Mouse (Mus musculus) skeletal muscle tissue, adult 2 months (tissue): ENCODE results near the gene Cep152.

Experiments
- DNase-seq: peaks from one replicate; pipeline ENCODE4 v3.0.0-alpha.2; 2012; ENCODE audit warnings: low read depth, low spot score

Cep152 gene

GRCm38 (mm10) chr2:125626536-125626935, 1.6 kb upstream of the Cep152 start:
- DNase-seq, result no peak

DNA sequence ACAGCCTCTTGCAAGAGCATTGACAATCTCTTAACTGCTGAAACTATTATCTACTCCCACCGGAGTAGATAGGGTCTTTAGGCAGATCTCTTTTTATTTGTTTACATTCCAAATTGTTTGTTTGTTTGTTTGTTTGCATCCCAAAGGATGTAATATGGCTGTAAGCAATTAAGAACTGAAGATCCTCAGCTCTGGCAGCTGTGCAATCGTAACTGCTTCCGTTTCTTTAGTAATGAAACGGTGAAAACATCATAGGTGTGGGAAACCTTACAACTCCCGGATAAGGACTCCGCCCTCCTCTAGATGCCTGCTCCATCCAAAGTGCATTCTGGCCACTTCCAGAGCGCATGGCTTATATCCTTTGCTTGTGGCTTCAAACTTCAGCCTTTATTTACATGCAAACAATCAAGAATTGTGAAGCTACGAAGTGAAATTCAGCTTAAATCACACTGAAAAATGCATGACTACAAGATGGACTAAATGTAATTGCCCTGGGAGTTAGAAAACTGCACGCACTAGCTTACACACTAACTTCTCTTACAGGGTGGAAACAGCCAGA, 707 bp downstream of the Cep152 start:
- DNase-seq, result no peak

DNA sequence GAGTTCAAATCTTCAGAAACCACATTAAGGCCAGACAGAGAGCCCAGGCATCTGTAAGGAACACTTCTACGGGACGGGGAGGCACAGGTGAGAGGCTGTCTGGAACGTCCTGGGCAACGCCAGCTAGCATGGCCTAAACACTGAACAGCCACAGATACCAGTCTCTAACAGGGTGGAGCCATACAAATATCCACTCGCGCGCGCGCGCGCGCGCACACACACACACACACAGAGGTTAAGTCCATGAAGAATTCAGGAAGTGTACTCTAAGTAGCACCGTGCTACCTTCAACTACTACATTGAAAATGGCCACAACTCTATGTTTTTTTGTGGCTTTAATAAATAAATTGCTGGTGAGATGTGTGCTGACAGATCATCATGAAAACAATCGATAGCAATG, 1.7 kb downstream of the Cep152 start:
- DNase-seq, result no peak

DNA sequence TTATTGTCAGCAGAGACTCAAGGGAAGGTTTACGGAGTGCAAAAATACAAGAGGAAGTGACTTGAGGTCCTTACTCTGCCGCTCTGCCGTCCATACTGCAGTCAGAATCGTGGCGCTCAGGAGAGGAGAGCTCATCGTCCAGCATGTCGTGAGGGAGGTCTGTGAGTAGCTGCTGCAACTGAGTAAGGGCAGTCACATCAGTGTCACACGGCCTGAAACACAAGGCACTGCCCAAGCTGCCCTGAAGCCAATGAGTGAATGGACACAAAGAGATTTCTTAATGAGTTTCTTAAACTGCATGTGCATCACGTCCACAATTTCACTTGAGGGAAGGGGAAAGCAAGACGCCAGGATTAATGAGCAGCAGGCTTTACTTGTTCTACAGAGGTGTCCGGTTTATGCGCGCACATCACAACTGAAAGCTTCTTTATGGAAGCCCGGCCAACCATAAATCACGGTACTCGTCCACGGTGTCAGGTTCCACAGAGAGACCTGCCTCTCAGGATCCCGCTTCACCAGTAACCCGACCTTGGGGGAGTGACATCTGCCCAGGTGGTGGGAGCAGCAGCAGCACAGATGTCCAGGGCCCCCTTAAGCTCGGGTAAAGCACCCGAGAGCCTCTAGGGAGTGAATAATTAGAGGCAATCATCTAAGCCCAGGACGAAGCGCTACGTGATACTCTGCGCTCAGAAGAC, 4.6 kb downstream of the Cep152 start:
- DNase-seq, result no peak

DNA sequence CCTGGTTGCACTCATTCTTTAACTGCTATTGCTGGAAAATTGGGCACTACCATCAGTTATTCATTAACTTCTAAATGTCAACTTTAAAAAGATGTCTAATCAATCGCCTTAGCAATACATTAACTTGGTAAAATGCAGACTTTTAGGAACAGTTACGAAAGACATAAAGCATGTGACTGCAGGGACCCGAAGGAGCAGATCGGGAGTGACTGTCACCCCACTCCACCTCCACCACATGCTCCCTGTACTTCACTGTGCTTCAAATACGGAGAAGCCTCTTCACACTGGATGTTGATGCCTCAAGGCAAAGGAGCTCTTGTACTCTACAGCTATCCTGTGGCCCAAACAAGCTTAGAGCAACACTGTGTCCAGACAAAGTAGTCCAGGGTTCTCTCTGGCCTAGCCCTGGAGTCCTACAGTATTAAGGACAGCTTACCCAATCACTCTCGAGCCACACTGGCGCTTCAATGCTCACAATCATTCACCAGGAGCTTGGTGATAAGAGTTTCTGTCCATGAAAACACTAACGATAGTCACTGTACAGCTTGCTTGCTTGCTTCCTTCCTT, 9.0 kb downstream of the Cep152 start:
- DNase-seq, result no peak

DNA sequence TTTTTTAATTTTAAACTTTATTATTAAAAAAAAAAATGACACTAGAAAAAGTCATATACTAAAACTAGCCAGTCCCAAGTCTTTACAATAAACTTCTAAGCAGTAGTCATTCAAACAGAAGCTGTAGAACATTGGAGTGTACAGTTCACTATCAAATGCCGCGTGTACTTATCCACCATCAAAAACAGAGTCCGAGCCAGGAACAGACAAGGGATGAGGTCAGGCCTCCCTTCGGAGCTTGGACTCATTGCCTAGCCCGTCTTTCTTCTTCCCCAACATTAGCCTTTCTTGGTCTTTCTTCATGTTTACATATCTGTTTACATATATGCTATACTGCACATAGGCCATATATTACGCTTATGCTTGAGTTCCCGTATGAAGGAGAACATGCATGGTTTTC, 9.5 kb downstream of the Cep152 start:
- no peak for DNase-seq

DNA sequence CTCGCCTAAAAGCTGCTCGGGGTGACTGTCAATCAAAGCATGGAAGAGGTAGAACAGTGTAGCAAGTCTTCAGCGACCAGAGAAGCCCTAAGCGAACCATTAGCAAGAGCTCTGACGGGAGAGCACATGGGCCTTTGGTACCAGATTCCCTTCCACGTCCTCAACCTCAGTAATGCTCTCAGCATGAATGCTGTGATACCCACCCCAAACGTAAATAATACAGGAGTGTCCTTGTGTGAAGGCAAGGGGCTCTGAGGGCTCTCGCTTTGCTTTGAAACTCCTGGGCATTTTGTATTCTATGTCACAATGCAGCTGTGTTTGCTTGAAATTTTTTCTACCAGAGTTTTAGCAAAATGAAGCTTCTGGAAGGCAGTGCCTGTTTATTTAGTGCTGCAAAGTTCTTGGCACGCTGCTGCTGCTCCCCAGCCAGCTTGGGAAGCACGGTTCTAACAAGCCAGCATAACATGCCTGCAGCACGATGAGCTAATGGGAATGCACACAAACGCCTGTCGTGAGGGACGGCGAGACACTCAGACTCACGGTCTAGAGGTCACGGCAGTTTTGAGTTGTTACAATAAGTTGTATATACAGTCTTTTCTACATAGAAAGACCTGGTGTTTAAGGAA, 18.6 kb downstream of the Cep152 start:
- DNase-seq, result peak; percentile 55

DNA sequence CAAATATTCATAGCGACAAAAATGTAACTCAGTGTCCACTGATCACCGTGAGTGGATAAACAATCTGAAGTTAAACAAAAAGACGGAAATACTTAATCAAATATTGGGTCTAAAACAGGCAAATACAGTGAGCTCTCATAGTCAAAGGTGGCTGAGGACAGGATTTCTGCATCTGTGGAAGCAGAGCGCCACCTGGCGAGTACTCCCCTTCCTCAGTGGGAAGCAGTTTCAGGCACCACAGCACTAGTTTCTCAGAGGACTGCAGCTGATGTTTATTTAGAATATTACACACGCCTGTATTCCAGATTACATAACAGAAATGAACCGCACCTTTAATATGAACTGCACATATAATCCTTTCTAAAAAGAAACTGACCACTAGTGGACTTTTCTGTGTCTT, 20.3 kb downstream of the Cep152 start:
- DNase-seq, result peak; percentile 48

DNA sequence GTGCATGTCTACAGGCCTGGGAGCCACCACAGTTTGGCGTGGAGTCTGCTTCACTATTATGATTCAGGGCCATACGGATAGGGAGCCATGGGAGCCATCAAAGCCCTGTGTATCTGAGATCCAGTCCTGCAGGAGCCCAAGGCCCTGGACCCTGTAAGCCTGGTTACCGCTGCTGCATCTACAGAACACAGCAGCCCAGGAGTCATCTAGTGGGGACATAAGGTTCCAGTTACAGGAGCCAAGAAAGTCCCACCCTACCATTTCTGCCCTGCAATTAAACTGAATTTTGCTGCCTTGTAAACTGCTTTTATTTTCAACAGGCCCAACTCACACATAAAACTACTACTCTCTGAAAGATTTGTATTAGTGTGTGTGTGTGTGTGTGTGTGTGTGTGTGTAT, 21.9 kb downstream of the Cep152 start:
- DNase-seq, result no peak

DNA sequence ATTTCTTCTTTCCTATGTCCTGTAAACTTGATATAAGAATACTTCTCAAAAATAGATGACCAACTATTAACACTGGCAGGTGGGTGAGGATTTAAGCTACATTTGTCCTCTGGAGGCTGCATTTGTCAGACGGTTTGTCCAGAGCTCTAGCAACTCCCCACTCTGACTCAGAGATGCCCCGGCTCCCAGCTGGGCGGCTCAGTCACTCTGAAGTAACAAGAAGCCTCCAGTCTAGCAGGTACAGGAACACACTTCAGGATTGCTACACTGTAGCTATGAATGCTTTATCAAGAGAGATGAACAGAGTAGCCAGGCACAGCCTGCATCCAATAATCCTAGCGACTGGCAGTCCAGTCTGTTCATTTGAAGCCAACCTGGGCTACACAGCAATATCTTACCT, 26.0 kb downstream of the Cep152 start:
- DNase-seq, result no peak

DNA sequence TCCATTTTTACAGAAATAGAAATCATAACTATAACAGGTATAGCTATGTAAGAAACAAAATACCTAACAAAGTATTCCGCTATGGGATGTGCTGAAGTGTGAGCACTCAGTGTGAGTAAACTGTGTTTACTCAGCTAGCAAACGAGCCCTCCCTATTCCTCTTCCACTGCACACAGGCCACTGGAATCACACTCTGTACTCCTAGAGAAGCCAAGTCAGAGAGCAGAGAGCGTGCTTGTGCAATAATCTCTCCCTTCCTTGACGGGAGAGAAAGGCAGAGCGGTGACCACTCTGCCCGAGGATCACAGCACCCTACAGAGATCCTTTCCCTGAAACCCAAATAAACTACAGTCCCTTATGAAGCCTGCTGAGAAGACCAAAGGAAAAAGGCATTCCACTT, 26.7 kb downstream of the Cep152 start:
- DNase-seq, result peak; percentile 46

DNA sequence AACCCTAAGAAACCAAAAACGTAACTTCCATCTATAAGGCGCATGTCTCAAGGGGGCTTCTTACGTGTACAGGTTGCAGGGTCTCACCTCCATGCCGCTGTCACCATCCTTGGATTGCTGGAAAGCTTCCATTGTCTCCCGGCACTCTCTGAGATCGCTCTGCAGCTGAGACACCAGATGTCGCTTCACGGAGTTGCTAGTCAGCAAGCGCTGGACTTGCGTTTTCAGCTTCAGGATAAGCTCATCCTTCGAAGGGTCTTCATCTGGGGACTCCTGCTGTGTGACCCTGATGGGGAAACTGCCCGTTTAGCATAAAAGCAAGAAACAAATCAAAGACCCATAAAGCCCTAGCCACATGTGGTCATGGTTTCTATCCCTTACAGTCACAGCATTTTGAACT, 30.1 kb downstream of the Cep152 start:
- DNase-seq, result no peak

GRCm38 (mm10) chr2:125594072-125594471, 30.8 kb downstream of the Cep152 start:
- DNase-seq, result no peak

DNA sequence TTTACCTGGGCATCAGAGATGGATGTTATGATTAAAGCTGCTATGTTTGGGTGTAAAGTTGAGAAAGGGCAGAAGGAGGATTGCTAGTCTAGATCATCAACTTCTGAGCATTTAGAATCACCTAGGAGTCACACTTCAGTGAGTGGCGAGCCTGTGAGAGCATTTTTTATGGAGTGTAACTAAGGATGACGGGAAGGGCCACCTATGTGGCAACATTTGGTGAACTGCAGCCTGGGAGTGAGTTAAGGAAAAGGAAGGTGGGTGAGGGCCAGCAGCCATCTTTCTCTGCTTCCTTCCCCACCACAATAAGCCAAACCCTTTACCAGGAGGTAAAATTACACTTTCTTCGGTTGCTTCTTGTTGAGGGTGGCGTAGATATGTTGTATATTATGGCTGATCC, 33.0 kb downstream of the Cep152 start:
- DNase-seq, result no peak

DNA sequence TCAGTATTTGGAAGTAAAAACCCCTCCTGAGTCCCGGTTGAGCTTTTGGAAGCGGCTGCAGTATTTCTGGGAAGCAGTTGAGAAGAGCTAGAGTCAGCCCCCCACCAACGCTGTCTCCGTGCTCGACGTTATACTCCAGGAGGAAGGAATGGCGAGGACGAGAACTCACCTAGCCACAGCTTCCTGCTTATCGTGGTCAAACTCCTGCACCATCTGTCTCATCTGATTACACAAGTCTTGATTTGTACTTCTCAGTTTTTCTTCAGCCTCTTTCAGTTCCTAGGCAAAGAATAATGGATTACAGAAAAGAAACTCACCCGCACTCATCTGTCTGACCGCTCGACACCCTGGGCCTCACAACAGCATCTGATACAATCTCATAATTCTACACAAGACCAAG, 35.6 kb downstream of the Cep152 start:
- DNase-seq, result no peak

DNA sequence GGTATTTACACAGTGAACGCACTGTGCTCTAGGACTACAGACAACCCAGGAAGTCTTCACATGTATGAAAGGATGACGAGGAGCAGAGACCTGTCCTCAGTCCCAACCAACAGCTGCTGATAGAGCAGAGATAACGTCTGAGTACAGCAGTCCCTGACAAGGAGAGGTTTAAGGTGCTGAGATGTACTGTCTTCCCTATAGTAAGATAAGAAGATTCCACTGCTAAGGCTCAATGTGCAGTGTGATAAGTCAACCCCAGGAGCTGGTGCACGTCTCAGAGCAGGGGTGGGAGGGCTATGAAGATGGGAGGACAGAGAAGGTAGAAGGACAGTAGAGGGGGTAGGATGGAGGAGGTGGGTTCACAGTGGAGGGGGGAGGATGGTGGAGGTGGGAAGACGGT, 43.8 kb downstream of the Cep152 start:
- no peak for DNase-seq

- DNase-seq, result peak; percentile 76
Observed at GRCm38 (mm10) chr2:125577670-125578069, 47.2 kb downstream of the Cep152 start.

GRCm38 (mm10) chr2:125576498-125576897, 48.4 kb downstream of the Cep152 start:
- DNase-seq, result no peak

DNA sequence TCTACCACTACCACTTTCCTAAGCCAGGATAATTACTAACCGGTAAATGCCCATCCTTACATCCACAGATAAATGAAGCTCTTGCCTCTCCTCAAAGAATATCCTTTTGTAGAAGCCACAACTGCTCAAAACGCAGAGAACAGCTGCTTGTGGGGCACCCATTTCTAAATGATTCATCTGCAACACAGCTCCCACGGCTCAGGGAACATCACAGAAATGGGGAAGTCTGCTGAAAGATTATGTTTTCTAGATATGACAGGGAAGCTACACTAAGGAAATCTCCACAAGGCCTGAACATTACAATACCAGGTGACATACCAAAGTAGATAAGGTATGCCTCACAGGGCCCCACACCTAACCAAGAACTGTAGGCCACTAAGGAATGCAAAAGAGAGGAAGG, 49.1 kb downstream of the Cep152 start:
- no peak for DNase-seq

GRCm38 (mm10) chr2:125563884-125564283, 61.0 kb downstream of the Cep152 start:
- DNase-seq, result no peak

DNA sequence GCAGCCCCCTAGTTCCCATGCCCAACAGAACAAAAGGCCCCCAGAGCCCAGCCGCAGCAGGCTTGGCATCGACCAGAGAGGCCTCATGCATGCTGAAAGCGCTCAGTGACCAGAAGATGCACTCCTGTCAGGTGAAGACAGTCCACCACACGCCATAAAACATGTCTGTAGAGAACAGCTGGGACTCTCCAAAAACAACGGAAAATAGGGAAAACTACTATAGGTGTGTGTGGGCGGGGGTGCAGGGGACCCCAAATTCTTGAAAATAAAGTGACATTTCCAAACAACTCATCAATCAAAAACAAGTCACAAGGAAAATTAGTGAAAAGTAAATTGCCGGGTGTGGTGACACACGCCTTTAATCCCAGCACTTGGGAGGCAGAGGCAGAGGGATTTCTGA, 62.5 kb downstream of the Cep152 start:
- DNase-seq, result no peak

GRCm38 (mm10) chr2:125560037-125560436, 64.9 kb downstream of the Cep152 start:
- no peak for DNase-seq
